ENCODE assay signal across 10 mouse cellular contexts in the genomic region with DNA sequence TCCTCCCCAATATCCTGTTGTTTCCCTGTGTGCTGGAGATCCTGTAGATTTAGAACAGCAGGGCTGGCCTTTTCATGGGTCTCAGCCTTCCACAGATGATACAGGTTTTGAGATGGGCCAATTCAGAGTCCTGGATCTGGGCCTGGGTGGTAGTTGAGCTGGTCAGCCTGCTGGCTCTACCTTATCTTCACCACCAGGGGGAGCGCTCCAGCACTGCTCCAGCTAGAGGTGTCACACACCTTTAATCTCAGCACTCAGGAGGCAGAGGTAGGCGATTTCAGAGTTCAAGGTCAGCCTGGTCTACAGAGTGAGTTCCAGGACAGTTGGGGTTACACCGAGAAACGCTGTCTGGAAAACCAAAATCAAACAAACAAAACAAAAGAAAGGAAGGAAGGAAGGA.
DNase-seq lines count a peak whose midpoint lies in the region; ATAC-seq and TF ChIP-seq lines count a peak whose summit lies in the region.
"Had no signal": no experiment of that assay in that cellular context is flagged by ENCODE, and none has a peak within 500 bp of the region (broad histone marks: within the 10 kb centered on the region; RNA-seq: fewer than 3 reads in every experiment).

No protein-coding gene starts in this region.

- H3K4me1 ChIP-seq in lung, embryonic 14.5 days (ENCODE audit: insufficient read depth): peaks cover 6% of the 10 kb centered on the region; the same call in 1 of the 2 replicates
- H3K4me1 ChIP-seq: hindbrain, embryonic 15.5 days had no signal

- no peak overlapping the region for H3K9ac ChIP-seq in lung, embryonic 14.5 days
- H3K9ac ChIP-seq: hindbrain, embryonic 15.5 days had no signal

- TF ChIP-seq CTCF in lung, embryonic 14.5 days (IDR thresholded peaks at IDR 0.05; ENCODE audit: low read depth): peak; percentile 83

- H3K4me2 ChIP-seq in lung, embryonic 14.5 days: no peak overlapping the region
- H3K4me2 ChIP-seq: hindbrain, embryonic 15.5 days had no signal

- intact Hi-C loops in heart, postnatal 25 days (cut with DNase I): loop anchor here (2.0 to 10.0 kb wide), 5 partner anchors 152 to 906 kb away; no protein-coding TSS in a partner anchor

- ATAC-seq in lung, embryonic 14.5 days (ENCODE audit: insufficient read depth): no peak

- no peak overlapping the region for H3K4me3 ChIP-seq in lung, embryonic 14.5 days (ENCODE audit: low read depth, low read length)
- H3K4me3 ChIP-seq: hindbrain, embryonic 15.5 days had no signal

- WGBS in lung, embryonic 14.5 days: 45% methylated on average over 4 of the region's 4 CpGs

- no peaks in the 10 kb centered on the region for H3K36me3 ChIP-seq in lung, embryonic 14.5 days (ENCODE audit: insufficient read depth)
- H3K36me3 ChIP-seq: G1E; hindbrain, embryonic 15.5 days had no signal

- H3K27ac ChIP-seq in lung, embryonic 14.5 days (ENCODE audit: low read depth): no peak overlapping the region
- H3K27ac ChIP-seq: hindbrain, embryonic 15.5 days had no signal

- H3K27me3 ChIP-seq in lung, embryonic 14.5 days (ENCODE audit: insufficient read depth, low read length): no peaks in the 10 kb centered on the region
- H3K27me3 ChIP-seq: hindbrain, embryonic 15.5 days had no signal

- no peaks in the 10 kb centered on the region for H3K9me3 ChIP-seq in lung, embryonic 14.5 days (ENCODE audit: low read depth, low read length)
- H3K9me3 ChIP-seq: hindbrain, embryonic 15.5 days had no signal

- DNase-seq in cerebellum, adult 18-20 months: peak; percentile 37 to 42
- DNase-seq in cerebellum, adult 11 months: no peak
- DNase-seq in right cerebral cortex, adult 18-20 months: peak; percentile 48
- no peak for DNase-seq in right cerebral cortex, postnatal 25 days
- peak; percentile 9 for DNase-seq in cerebellum, adult 9-11 months
- peak; percentile 6 for DNase-seq in heart, postnatal 25 days (ENCODE audit: low spot score)
- DNase-seq in lung, embryonic 14.5 days: peak; percentile 61
- peak; percentile 15 to 60 for DNase-seq in spleen, adult 18-20 months

Comparison
In these comparisons a context has a peak if more than half of its experiments do, and no peak if none do; other contexts are left out.
1. DNase-seq: peak in cerebellum, adult 18-20 months (2 of 2), right cerebral cortex, adult 18-20 months (single experiment), cerebellum, adult 9-11 months (single experiment), heart, postnatal 25 days (single experiment), lung, embryonic 14.5 days (single experiment) and spleen, adult 18-20 months (2 of 2); none in cerebellum, adult 11 months (single experiment) and right cerebral cortex, postnatal 25 days (single experiment).